Mouse (Mus musculus) thymus, adult 2 months (tissue): Measurements from ENCODE around the gene Tuba3b. TPM values are rescaled to one million over a fixed set of nuclear protein-coding genes. Genes with fewer than 3 reads are reported as not detected.

Experiments
- DNase-seq: peaks from one replicate; pipeline ENCODE4 v3.0.0; 2021
- H3K27ac ChIP-seq: fragments of 200-500 bp; 2 replicates; pipeline ENCODE4 v1.5.1; 2012; ENCODE audit warnings: low read length, control low read depth; ENCODE audit not compliant: control insufficient read depth, insufficient read depth
- H3K27me3 ChIP-seq: fragments of 200-500 bp; 2 replicates; pipeline ENCODE4 v1.6.1; 2012; ENCODE audit warnings: mild to moderate bottlenecking, low read length, moderate library complexity, mixed read lengths; ENCODE audit not compliant: control insufficient read depth, insufficient read depth
- H3K36me3 ChIP-seq: fragments of 200-500 bp; 2 replicates; pipeline ENCODE4 v1.6.1; 2012; ENCODE audit warnings: mild to moderate bottlenecking, low read length, moderate library complexity; ENCODE audit not compliant: control insufficient read depth, insufficient read depth
- H3K4me1 ChIP-seq: fragments of 200-500 bp; replicated peaks from 2 replicates; pipeline ENCODE4 v1.6.1; 2012; ENCODE audit warnings: low read length; ENCODE audit not compliant: control insufficient read depth, insufficient read depth
- H3K4me3 ChIP-seq: fragments of 200-500 bp; 2 replicates; pipeline ENCODE4 v1.5.1; 2012; ENCODE audit warnings: mild to moderate bottlenecking, low read length, control low read depth, moderate library complexity; ENCODE audit not compliant: control insufficient read depth, insufficient read depth
- CTCF ChIP-seq: fragments of 200-500 bp; IDR thresholded peaks from 2 replicates; pipeline ENCODE4 v1.5.1; 2012; ENCODE audit warnings: mild to moderate bottlenecking, control low read depth, low read length, moderate library complexity, borderline replicate concordance; ENCODE audit not compliant: control insufficient read depth, poor library complexity, insufficient read depth; ENCODE audit errors: extremely low read depth
- POLR2A ChIP-seq: fragments of 200-500 bp; IDR thresholded peaks from 2 replicates; pipeline ENCODE4 v1.6.1; 2012; ENCODE audit warnings: mild to moderate bottlenecking, low read length, control low read depth, moderate library complexity; ENCODE audit not compliant: control insufficient read depth, poor library complexity, insufficient read depth; ENCODE audit errors: extremely low read depth
- WGBS: fragments of 180-500 bp; shearing (Covaris S2); methylation state at CpG from one replicate; pipeline ENCODE4 v1.1.7; 2018; 5-methylcytosine and 5-hydroxymethylcytosine counted together
- polyA plus RNA-seq: library from polyadenylated mRNA; depleted of rRNA; stranded (reverse); fragments of >200 nt; gene quantifications from 2 replicates; pipeline ENCODE4 v1.2.3, GENCODE M21; 2012

Gene Tuba3b
- polyA plus RNA-seq, 1 experiment: 0.61 TPM

GRCm38 (mm10) chr6:145623141-145623540, 7.6 kb downstream of the Tuba3b start:
- no peaks in the 10 kb centered on the region for H3K4me1 ChIP-seq
- H3K27ac ChIP-seq: no peak overlapping the region
- H3K4me3 ChIP-seq: no peak overlapping the region
- no peaks in the 10 kb centered on the region for H3K27me3 ChIP-seq
- no peak for TF ChIP-seq CTCF
- no peak for TF ChIP-seq POLR2A
- no peak for DNase-seq
- H3K36me3 ChIP-seq: no peaks in the 10 kb centered on the region
- WGBS: 75% methylated on average over 4 of the region's 4 CpGs

- 85% methylated on average over 6 of the region's 6 CpGs for WGBS
- TF ChIP-seq CTCF: no peak
- TF ChIP-seq POLR2A: no peak
These were observed 14.7 kb downstream of the Tuba3b start for GRCm38 (mm10) chr6:145630269-145630668.

DNA sequence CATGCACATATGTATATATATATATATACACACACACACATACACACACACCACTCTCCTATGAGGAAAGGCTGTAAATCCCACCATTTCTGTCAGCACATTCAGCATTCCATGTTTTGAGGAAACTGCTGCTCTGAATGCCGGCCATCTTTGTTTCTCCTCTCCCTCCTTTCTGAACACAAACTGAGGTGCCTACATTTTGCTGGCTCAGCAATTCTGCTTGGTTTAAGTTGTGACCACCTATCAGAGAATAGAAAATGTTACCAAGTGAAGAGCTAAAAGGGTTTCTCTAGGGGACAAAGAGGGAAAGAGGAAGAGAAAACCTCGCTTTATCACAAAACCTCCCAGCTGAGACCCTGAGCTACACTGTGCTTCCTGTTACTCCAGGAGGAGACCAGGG, 18.9 kb downstream of the Tuba3b start:
- H3K27ac ChIP-seq: no peak overlapping the region
- H3K4me3 ChIP-seq: no peak overlapping the region
- no peaks in the 10 kb centered on the region for H3K4me1 ChIP-seq
- TF ChIP-seq POLR2A (no peak), CTCF (no peak)
- WGBS: 74% methylated on average over 2 of the region's 2 CpGs
- H3K27me3 ChIP-seq: no peaks in the 10 kb centered on the region
- no peaks in the 10 kb centered on the region for H3K36me3 ChIP-seq
- DNase-seq: no peak

More at GRCm38 (mm10) chr6:145630269-145630668, 14.7 kb downstream of the Tuba3b start:
- no peaks in the 10 kb centered on the region for H3K36me3 ChIP-seq
- no peaks in the 10 kb centered on the region for H3K27me3 ChIP-seq
- no peak overlapping the region for H3K27ac ChIP-seq
- DNase-seq: no peak
- no peaks in the 10 kb centered on the region for H3K4me1 ChIP-seq
- no peak overlapping the region for H3K4me3 ChIP-seq

GRCm38 (mm10) chr6:145636682-145637081, 21.1 kb downstream of the Tuba3b start:
- Histone ChIP-seq H3K27me3 (no peaks in the 10 kb centered on the region), H3K27ac (no peak overlapping the region), H3K4me3 (no peak overlapping the region), H3K36me3 (no peaks in the 10 kb centered on the region), H3K4me1 (no peaks in the 10 kb centered on the region)
- whole genome bisulfite sequencing: 93% methylated on average over 4 of the region's 4 CpGs
- TF ChIP-seq POLR2A: no peak
- TF ChIP-seq CTCF: no peak
- DNase-seq: no peak

DNA sequence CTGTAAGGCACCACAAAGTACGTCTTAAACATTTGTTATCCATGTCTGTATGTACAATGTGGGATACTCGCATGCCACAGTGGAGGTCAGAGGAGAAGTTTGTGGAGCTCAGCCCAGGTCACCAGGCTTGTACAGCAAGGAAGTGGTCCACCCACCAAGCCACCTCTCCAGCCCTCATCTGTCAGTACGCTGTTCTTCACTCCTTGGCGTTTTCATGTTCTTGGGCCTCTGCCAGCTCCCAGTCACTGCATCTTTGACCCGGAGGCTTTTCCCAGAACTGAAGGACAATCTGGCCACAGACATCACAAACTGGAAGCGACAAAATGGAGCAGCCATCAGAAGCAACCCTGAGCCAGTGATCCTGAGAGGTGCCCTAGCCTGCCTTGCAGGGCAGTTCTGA, 22.7 kb downstream of the Tuba3b start:
- H3K27ac ChIP-seq: no peak overlapping the region
- no peaks in the 10 kb centered on the region for H3K27me3 ChIP-seq
- TF ChIP-seq POLR2A: no peak
- TF ChIP-seq CTCF: no peak
- no peak overlapping the region for H3K4me3 ChIP-seq
- DNase-seq: no peak
- no peaks in the 10 kb centered on the region for H3K4me1 ChIP-seq
- no peaks in the 10 kb centered on the region for H3K36me3 ChIP-seq
- 83% methylated on average over 6 of the region's 6 CpGs for WGBS

DNA sequence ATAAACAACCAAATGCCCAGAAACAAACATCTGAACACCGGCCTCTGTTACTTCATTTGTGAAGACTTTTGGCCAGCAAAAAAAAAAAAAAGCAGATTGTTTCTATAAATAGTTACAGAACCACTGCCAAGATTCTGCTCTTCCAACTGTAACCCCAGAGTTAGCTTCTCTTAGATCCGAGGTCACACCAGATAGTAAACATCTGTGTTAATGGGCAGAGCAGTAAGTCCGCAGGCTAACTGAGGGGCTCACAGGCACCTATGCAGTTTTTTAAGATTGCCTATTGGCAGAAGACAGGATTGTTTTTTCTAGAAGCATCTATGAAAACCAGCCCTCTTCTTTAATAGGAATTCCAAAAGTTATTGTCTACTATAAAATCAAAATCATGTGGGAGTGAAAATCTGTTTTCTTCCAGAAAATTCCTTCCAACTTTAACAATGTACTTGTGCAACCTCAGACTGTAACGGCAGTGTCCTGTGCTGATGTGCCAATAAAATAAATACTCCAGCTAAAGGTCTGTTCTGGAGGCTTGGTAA, 25.5 kb downstream of the Tuba3b start:
- Histone ChIP-seq H3K4me1 (no peaks in the 10 kb centered on the region), H3K4me3 (no peak overlapping the region)

GRCm38 (mm10) chr6:145651976-145652375, 36.4 kb downstream of the Tuba3b start:
- Histone ChIP-seq H3K4me3 (no peak overlapping the region), H3K36me3 (no peaks in the 10 kb centered on the region), H3K4me1 (no peaks in the 10 kb centered on the region), H3K27ac (no peak overlapping the region), H3K27me3 (no peaks in the 10 kb centered on the region)
- no peak for DNase-seq
- 93% methylated on average over 2 of the region's 2 CpGs for WGBS
- TF ChIP-seq CTCF (no peak), POLR2A (no peak)

More for the DNA sequence above, 25.5 kb downstream of the Tuba3b start:
- 81% methylated on average over 4 of the region's 4 CpGs for WGBS
- H3K27me3 ChIP-seq: no peaks in the 10 kb centered on the region
- TF ChIP-seq POLR2A (no peak), CTCF (no peak)
- DNase-seq: no peak
- no peaks in the 10 kb centered on the region for H3K36me3 ChIP-seq
- H3K27ac ChIP-seq: no peak overlapping the region
